Mouse (Mus musculus): ENCODE measurements around the gene Gm39566. TPM values are rescaled to one million over a fixed set of nuclear protein-coding genes. Genes with fewer than 3 reads are reported as not detected.

Gene Gm39566
- polyA plus RNA-seq, 1 experiment from 2014 or later, result not detected

Other genes with a start within 250 kb of the Gm39566 start
- 15.6 and 16.8 TPM in 2 replicates for gene Wrap53, start 235.0 kb downstream of the Gm39566 start, polyA plus RNA-seq (2014; fragmentation: Nextera tagmentation; extraction: Ambion mirVana)
- gene Trp53, start 234.9 kb downstream of the Gm39566 start, polyA plus RNA-seq (2014; fragmentation: Nextera tagmentation; extraction: Ambion mirVana), result 55.7 TPM in 2 replicates
- gene Atp1b2, start 209.4 kb downstream of the Gm39566 start, polyA plus RNA-seq (2014; fragmentation: Nextera tagmentation; extraction: Ambion mirVana), result 72.1 and 94.2 TPM in 2 replicates
- not detected in 2 replicates for gene Shbg, start 197.4 kb downstream of the Gm39566 start, polyA plus RNA-seq (2014; fragmentation: Nextera tagmentation; extraction: Ambion mirVana)
- gene Sat2, start 193.3 kb downstream of the Gm39566 start, polyA plus RNA-seq (2014; fragmentation: Nextera tagmentation; extraction: Ambion mirVana), result 16.9 and 24.5 TPM in 2 replicates
- 27.9 and 35.1 TPM in 2 replicates for gene Fxr2, start 182.3 kb downstream of the Gm39566 start, polyA plus RNA-seq (2014; fragmentation: Nextera tagmentation; extraction: Ambion mirVana)
- not detected in 2 replicates for gene Sox15, start 160.0 kb downstream of the Gm39566 start, polyA plus RNA-seq (2014; fragmentation: Nextera tagmentation; extraction: Ambion mirVana)
- 47.4 and 63.7 TPM in 2 replicates for gene Mpdu1, start 152.7 kb downstream of the Gm39566 start, polyA plus RNA-seq (2014; fragmentation: Nextera tagmentation; extraction: Ambion mirVana)
- gene Cd68, start 149.1 kb downstream of the Gm39566 start, polyA plus RNA-seq (2014; fragmentation: Nextera tagmentation; extraction: Ambion mirVana), result 8.0 and 10.3 TPM in 2 replicates
- gene Eif4a1, start 142.9 kb downstream of the Gm39566 start, polyA plus RNA-seq (2014; fragmentation: Nextera tagmentation; extraction: Ambion mirVana), result 559 and 579 TPM in 2 replicates
- gene Senp3, start 133.2 kb downstream of the Gm39566 start, polyA plus RNA-seq (2014; fragmentation: Nextera tagmentation; extraction: Ambion mirVana), result 96.2 and 99.2 TPM in 2 replicates
- gene Tnfsf13, start 129.5 kb downstream of the Gm39566 start, polyA plus RNA-seq (2014; fragmentation: Nextera tagmentation; extraction: Ambion mirVana), result 0.20 and 0.55 TPM in 2 replicates
- 4.2 and 5.0 TPM in 2 replicates for gene Tnfsf12, start 119.4 kb downstream of the Gm39566 start, polyA plus RNA-seq (2014; fragmentation: Nextera tagmentation; extraction: Ambion mirVana)
- 1.1 and 2.6 TPM in 2 replicates for gene Tnfsfm13, start 119.2 kb downstream of the Gm39566 start, polyA plus RNA-seq (2014; fragmentation: Nextera tagmentation; extraction: Ambion mirVana)
- gene Polr2a, start 56.7 kb downstream of the Gm39566 start, polyA plus RNA-seq (2014; fragmentation: Nextera tagmentation; extraction: Ambion mirVana), result 24.3 and 26.9 TPM in 2 replicates
- 0.27 and 0.39 TPM in 2 replicates for gene Slc35g3, start 53.3 kb downstream of the Gm39566 start, polyA plus RNA-seq (2014; fragmentation: Nextera tagmentation; extraction: Ambion mirVana)
- gene Zbtb4, start 49.4 kb downstream of the Gm39566 start, polyA plus RNA-seq (2014; fragmentation: Nextera tagmentation; extraction: Ambion mirVana), result 4.6 TPM in 2 replicates
- gene Chrnb1, start 19.4 kb downstream of the Gm39566 start, polyA plus RNA-seq (2014; fragmentation: Nextera tagmentation; extraction: Ambion mirVana), result 1.4 and 1.6 TPM in 2 replicates
- gene Fgf11, start 13.4 kb downstream of the Gm39566 start, polyA plus RNA-seq (2014; fragmentation: Nextera tagmentation; extraction: Ambion mirVana), result 4.3 TPM in 2 replicates
- 0.90 and 1.9 TPM in 2 replicates for gene Tmem102, start 9.7 kb downstream of the Gm39566 start, polyA plus RNA-seq (2014; fragmentation: Nextera tagmentation; extraction: Ambion mirVana)
- not detected in 2 replicates for gene Spem2, start 3.2 kb upstream of the Gm39566 start, polyA plus RNA-seq (2014; fragmentation: Nextera tagmentation; extraction: Ambion mirVana)
- 0.40 and 0.44 TPM in 2 replicates for gene Spem1, start 6.9 kb upstream of the Gm39566 start, polyA plus RNA-seq (2014; fragmentation: Nextera tagmentation; extraction: Ambion mirVana)
- 22.3 and 24.7 TPM in 2 replicates for gene Nlgn2, start 22.5 kb upstream of the Gm39566 start, polyA plus RNA-seq (2014; fragmentation: Nextera tagmentation; extraction: Ambion mirVana)
- gene Tmem256, start 23.2 kb upstream of the Gm39566 start, polyA plus RNA-seq (2014; fragmentation: Nextera tagmentation; extraction: Ambion mirVana), result 321 and 409 TPM in 2 replicates
- gene Plscr3, start 31.1 kb upstream of the Gm39566 start, polyA plus RNA-seq (2014; fragmentation: Nextera tagmentation; extraction: Ambion mirVana), result 39.3 and 39.8 TPM in 2 replicates
- not detected in 2 replicates for gene Tnk1, start 43.4 kb upstream of the Gm39566 start, polyA plus RNA-seq (2014; fragmentation: Nextera tagmentation; extraction: Ambion mirVana)
- gene Tmem95, start 62.7 kb upstream of the Gm39566 start, polyA plus RNA-seq (2014; fragmentation: Nextera tagmentation; extraction: Ambion mirVana), result not detected in 2 replicates
- gene Kctd11, start 66.1 kb upstream of the Gm39566 start, polyA plus RNA-seq (2014; fragmentation: Nextera tagmentation; extraction: Ambion mirVana), result 2.2 and 2.3 TPM in 2 replicates
- 0.20 and 0.33 TPM in 2 replicates for gene Acap1, start 80.2 kb upstream of the Gm39566 start, polyA plus RNA-seq (2014; fragmentation: Nextera tagmentation; extraction: Ambion mirVana)
- gene 2810408A11Rik, start 85.7 kb upstream of the Gm39566 start, polyA plus RNA-seq (2014; fragmentation: Nextera tagmentation; extraction: Ambion mirVana), result 5.4 and 7.6 TPM in 2 replicates
- 25.6 and 28.1 TPM in 2 replicates for gene Neurl4, start 85.8 kb upstream of the Gm39566 start, polyA plus RNA-seq (2014; fragmentation: Nextera tagmentation; extraction: Ambion mirVana)
- gene Gps2, start 98.6 kb upstream of the Gm39566 start, polyA plus RNA-seq (2014; fragmentation: Nextera tagmentation; extraction: Ambion mirVana), result 50.4 and 56.5 TPM in 2 replicates
- gene Eif5a, start 106.7 kb upstream of the Gm39566 start, polyA plus RNA-seq (2014; fragmentation: Nextera tagmentation; extraction: Ambion mirVana), result 1,061 and 1,077 TPM in 2 replicates
- gene Ybx2, start 120.5 kb upstream of the Gm39566 start, polyA plus RNA-seq (2014; fragmentation: Nextera tagmentation; extraction: Ambion mirVana), result 7.1 and 7.3 TPM in 2 replicates
- gene Slc2a4, start 132.9 kb upstream of the Gm39566 start, polyA plus RNA-seq (2014; fragmentation: Nextera tagmentation; extraction: Ambion mirVana), result 2.2 and 2.3 TPM in 2 replicates
- 0.32 and 0.47 TPM in 2 replicates for gene Cldn7, start 149.5 kb upstream of the Gm39566 start, polyA plus RNA-seq (2014; fragmentation: Nextera tagmentation; extraction: Ambion mirVana)
- 25.5 and 29.4 TPM in 2 replicates for gene Ctdnep1, start 165.9 kb upstream of the Gm39566 start, polyA plus RNA-seq (2014; fragmentation: Nextera tagmentation; extraction: Ambion mirVana)
- gene Elp5, start 167.2 kb upstream of the Gm39566 start, polyA plus RNA-seq (2014; fragmentation: Nextera tagmentation; extraction: Ambion mirVana), result 168 and 169 TPM in 2 replicates
- 624 and 628 TPM in 2 replicates for gene Gabarap, start 175.8 kb upstream of the Gm39566 start, polyA plus RNA-seq (2014; fragmentation: Nextera tagmentation; extraction: Ambion mirVana)
- gene Phf23, start 180.5 kb upstream of the Gm39566 start, polyA plus RNA-seq (2014; fragmentation: Nextera tagmentation; extraction: Ambion mirVana), result 38.0 and 38.4 TPM in 2 replicates
- gene Dvl2, start 185.3 kb upstream of the Gm39566 start, polyA plus RNA-seq (2014; fragmentation: Nextera tagmentation; extraction: Ambion mirVana), result 17.9 and 20.9 TPM in 2 replicates
- 49.9 and 56.1 TPM in 2 replicates for gene Acadvl, start 200.1 kb upstream of the Gm39566 start, polyA plus RNA-seq (2014; fragmentation: Nextera tagmentation; extraction: Ambion mirVana)
- 25.6 and 26.6 TPM in 2 replicates for gene Dlg4, start 201.6 kb upstream of the Gm39566 start, polyA plus RNA-seq (2014; fragmentation: Nextera tagmentation; extraction: Ambion mirVana)
- 2.4 and 4.1 TPM in 2 replicates for gene Asgr1, start 238.8 kb upstream of the Gm39566 start, polyA plus RNA-seq (2014; fragmentation: Nextera tagmentation; extraction: Ambion mirVana)